Mouse (Mus musculus): ENCODE data around the gene Iqsec1. TPM values are rescaled to one million over a fixed set of nuclear protein-coding genes. Genes with fewer than 3 reads are reported as not detected.

The Iqsec1 gene
- total and polyA plus RNA-seq, 2 experiments from 2014 or later, result 29.0 to 175 TPM

- no peak overlapping the region for H3K9ac ChIP-seq (replicated peaks; ENCODE audit: low read length)
- H3K36me3 ChIP-seq (ENCODE audit: insufficient read depth, low read length), result no peaks in the 10 kb centered on the region
- no peak for DNase-seq (ENCODE audit: low spot score)
- no peak for ATAC-seq
- H3K4me3 ChIP-seq (ENCODE audit: low read length), result no peak overlapping the region
- no peak for TF ChIP-seq CTCF (IDR thresholded peaks at IDR 0.05; ENCODE audit: low read depth)
- H3K27me3 ChIP-seq (ENCODE audit: insufficient read depth, low read length), result no peaks in the 10 kb centered on the region
- H3K4me1 ChIP-seq (ENCODE audit: insufficient read depth, low read length), result peaks cover 27% of the 10 kb centered on the region
- no peak overlapping the region for H3K4me2 ChIP-seq (ENCODE audit: low read depth, low read length)
- peak overlapping the region; percentile 74; the same call in 1 of the 2 replicates for H3K27ac ChIP-seq
- WGBS, result 75% methylated on average over 4 of the region's 4 CpGs
- H3K9me3 ChIP-seq (ENCODE audit: low read length), result no peaks in the 10 kb centered on the region
Observed at GRCm38 (mm10) chr6:90763295-90763694, 225.2 kb downstream of the Iqsec1 start.

GRCm38 (mm10) chr6:90762120-90762736 is 226.3 kb downstream of the Iqsec1 start:
- Histone ChIP-seq H3K4me1 (ENCODE audit: insufficient read depth, low read length) (peaks cover 27% of the 10 kb centered on the region), H3K4me2 (ENCODE audit: low read depth, low read length) (no peak overlapping the region), H3K4me3 (ENCODE audit: low read length) (no peak overlapping the region), H3K27me3 (ENCODE audit: insufficient read depth, low read length) (no peaks in the 10 kb centered on the region), H3K9me3 (ENCODE audit: low read length) (no peaks in the 10 kb centered on the region), H3K36me3 (ENCODE audit: insufficient read depth, low read length) (no peaks in the 10 kb centered on the region), H3K9ac (replicated peaks; ENCODE audit: low read length) (no peak overlapping the region), H3K27ac (no peak overlapping the region)
- no peak for TF ChIP-seq CTCF (IDR thresholded peaks at IDR 0.05; ENCODE audit: low read depth)
- DNase-seq (ENCODE audit: low spot score) (peak; percentile 53), ATAC-seq (peak; percentile 50)
- 42% methylated on average over 2 of the region's 2 CpGs for WGBS

- no peaks in the 10 kb centered on the region for H3K9me3 ChIP-seq (ENCODE audit: low read length)
- no peak overlapping the region for H3K27ac ChIP-seq
- H3K9ac ChIP-seq (replicated peaks; ENCODE audit: low read length), result no peak overlapping the region
- peaks cover 27% of the 10 kb centered on the region for H3K4me1 ChIP-seq (ENCODE audit: insufficient read depth, low read length)
- H3K4me3 ChIP-seq (ENCODE audit: low read length), result no peak overlapping the region
- no peak for DNase-seq (ENCODE audit: low spot score)
- no peaks in the 10 kb centered on the region for H3K36me3 ChIP-seq (ENCODE audit: insufficient read depth, low read length)
- TF ChIP-seq CTCF (IDR thresholded peaks at IDR 0.05; ENCODE audit: low read depth), result no peak
- ATAC-seq, result no peak
- H3K4me2 ChIP-seq (ENCODE audit: low read depth, low read length), result no peak overlapping the region
- 85% methylated on average over 4 of the region's 4 CpGs for WGBS
- no peaks in the 10 kb centered on the region for H3K27me3 ChIP-seq (ENCODE audit: insufficient read depth, low read length)
Observed at GRCm38 (mm10) chr6:90761301-90762056, 227.0 kb downstream of the Iqsec1 start.

DNA sequence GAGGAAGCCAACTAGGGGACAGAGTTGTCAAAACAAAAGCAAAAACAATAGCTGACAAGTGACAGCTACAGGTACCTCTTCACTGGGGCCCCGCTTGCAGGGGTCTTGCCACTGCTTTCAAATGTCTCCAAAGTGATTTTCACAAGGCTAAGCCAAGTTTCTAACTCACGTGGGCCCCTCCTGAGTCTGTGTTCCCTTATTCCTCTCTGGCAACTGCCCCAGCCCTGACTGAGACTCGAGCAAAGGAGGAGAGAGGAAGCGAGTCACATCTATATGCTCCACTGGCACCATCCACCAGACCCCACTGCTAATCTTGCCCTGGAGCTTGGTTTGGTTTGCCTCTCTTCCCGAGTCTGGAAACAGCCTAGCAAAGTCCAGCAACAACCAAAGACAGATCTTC is 227.6 kb downstream of the Iqsec1 start:
- Histone ChIP-seq H3K9ac (replicated peaks; ENCODE audit: low read length) (no peak overlapping the region), H3K36me3 (ENCODE audit: insufficient read depth, low read length) (no peaks in the 10 kb centered on the region), H3K4me2 (ENCODE audit: low read depth, low read length) (no peak overlapping the region), H3K9me3 (ENCODE audit: low read length) (no peaks in the 10 kb centered on the region), H3K27me3 (ENCODE audit: insufficient read depth, low read length) (no peaks in the 10 kb centered on the region), H3K27ac (no peak overlapping the region), H3K4me1 (ENCODE audit: insufficient read depth, low read length) (peaks cover 27% of the 10 kb centered on the region), H3K4me3 (ENCODE audit: low read length) (no peak overlapping the region)
- no peak for TF ChIP-seq CTCF (IDR thresholded peaks at IDR 0.05; ENCODE audit: low read depth)
- ATAC-seq (no peak), DNase-seq (ENCODE audit: low spot score) (no peak)
- WGBS, result 39% methylated on average over 5 of the region's 5 CpGs

DNA sequence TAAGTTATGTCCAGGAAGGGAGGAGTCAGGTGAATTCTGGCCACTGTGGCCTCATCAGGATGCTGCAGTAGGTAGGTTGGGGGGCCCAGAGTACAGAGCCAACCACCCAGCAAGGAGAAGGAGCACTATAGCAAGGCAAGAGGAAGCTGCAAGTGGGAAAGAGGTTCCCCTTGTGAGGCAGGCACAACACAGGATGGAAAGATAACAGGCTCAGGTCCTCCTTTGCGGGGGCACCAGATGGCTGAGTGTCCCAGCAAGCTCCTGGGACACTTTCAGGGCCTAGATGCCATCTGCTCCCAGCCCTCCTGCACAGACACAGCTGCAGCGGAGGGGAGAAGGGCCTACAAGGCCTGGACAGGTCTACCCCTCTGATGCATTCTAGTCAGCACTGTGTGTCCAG is 228.7 kb downstream of the Iqsec1 start:
- ATAC-seq (no peak), DNase-seq (ENCODE audit: low spot score) (peak; percentile 28)
- 38% methylated on average over 2 of the region's 2 CpGs for WGBS
- Histone ChIP-seq H3K9ac (replicated peaks; ENCODE audit: low read length) (no peak overlapping the region), H3K27me3 (ENCODE audit: insufficient read depth, low read length) (no peaks in the 10 kb centered on the region), H3K36me3 (ENCODE audit: insufficient read depth, low read length) (no peaks in the 10 kb centered on the region), H3K4me1 (ENCODE audit: insufficient read depth, low read length) (peaks cover 25% of the 10 kb centered on the region), H3K9me3 (ENCODE audit: low read length) (no peaks in the 10 kb centered on the region), H3K4me3 (ENCODE audit: low read length) (no peak overlapping the region), H3K27ac (peak overlapping the region; percentile 36), H3K4me2 (ENCODE audit: low read depth, low read length) (no peak overlapping the region)
- TF ChIP-seq CTCF (IDR thresholded peaks at IDR 0.05; ENCODE audit: low read depth), result no peak

- peaks cover 12% of the 10 kb centered on the region for H3K4me1 ChIP-seq (ENCODE audit: insufficient read depth, low read length)
- 82% methylated on average over 2 of the region's 2 CpGs for WGBS
- DNase-seq (ENCODE audit: low spot score) (no peak), ATAC-seq (no peak)
- H3K4me3 ChIP-seq (ENCODE audit: low read length), result no peak overlapping the region
- no peak overlapping the region for H3K9ac ChIP-seq (replicated peaks; ENCODE audit: low read length)
- no peak overlapping the region for H3K27ac ChIP-seq
- H3K27me3 ChIP-seq (ENCODE audit: insufficient read depth, low read length), result no peaks in the 10 kb centered on the region
- no peak for TF ChIP-seq CTCF (IDR thresholded peaks at IDR 0.05; ENCODE audit: low read depth)
- no peaks in the 10 kb centered on the region for H3K9me3 ChIP-seq (ENCODE audit: low read length)
- H3K4me2 ChIP-seq (ENCODE audit: low read depth, low read length), result no peak overlapping the region
- no peaks in the 10 kb centered on the region for H3K36me3 ChIP-seq (ENCODE audit: insufficient read depth, low read length)
Observed at GRCm38 (mm10) chr6:90758155-90758554, 230.3 kb downstream of the Iqsec1 start.

DNA sequence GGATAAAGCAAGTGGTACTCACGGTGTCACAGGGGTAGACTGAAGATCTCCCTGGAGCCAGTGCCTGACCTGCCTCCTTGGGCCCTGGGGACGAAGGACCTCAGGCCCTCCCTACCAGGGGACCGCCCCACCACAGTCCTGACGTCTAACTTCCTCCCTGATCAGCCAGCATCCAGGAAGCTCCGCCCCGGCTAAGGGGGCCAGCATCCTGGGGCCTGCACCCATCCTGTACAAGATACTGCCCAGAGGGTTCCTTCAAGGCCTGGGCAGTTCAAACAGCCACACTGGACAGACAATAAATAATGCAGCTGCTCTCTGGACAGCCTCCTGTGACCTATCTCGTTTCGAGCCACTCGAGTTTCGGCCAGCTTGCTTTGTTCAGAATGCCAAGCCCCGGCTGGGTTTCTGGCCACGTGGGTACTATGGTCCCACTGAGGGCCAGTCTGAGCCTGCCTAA is 231.0 kb downstream of the Iqsec1 start:
- Histone ChIP-seq H3K27ac (no peak overlapping the region), H3K4me1 (ENCODE audit: insufficient read depth, low read length) (peaks cover 12% of the 10 kb centered on the region), H3K4me2 (ENCODE audit: low read depth, low read length) (no peak overlapping the region), H3K4me3 (ENCODE audit: low read length) (no peak overlapping the region), H3K36me3 (ENCODE audit: insufficient read depth, low read length) (no peaks in the 10 kb centered on the region), H3K27me3 (ENCODE audit: insufficient read depth, low read length) (no peaks in the 10 kb centered on the region), H3K9ac (replicated peaks; ENCODE audit: low read length) (no peak overlapping the region), H3K9me3 (ENCODE audit: low read length) (no peaks in the 10 kb centered on the region)
- no peak for DNase-seq (ENCODE audit: low spot score)
- no peak for TF ChIP-seq CTCF (IDR thresholded peaks at IDR 0.05; ENCODE audit: low read depth)
- 64% methylated on average over 12 of the region's 12 CpGs for WGBS
- ATAC-seq, result no peak

Measured in hindbrain, postnatal 0 days (tissue).